Mouse (Mus musculus): ENCODE data around the gene Polr2i. TPM values are rescaled to one million over a fixed set of nuclear protein-coding genes. Genes with fewer than 3 reads are reported as not detected.
"Not testable (repeated sequence)": the region's sequence is repeated elsewhere in the genome, so short reads cannot be mapped to it uniquely, and the experiment has no call there.

Polr2i gene
- total RNA-seq, 2 experiments from 2014 or later = 62.1 to 68.0 TPM

DNA sequence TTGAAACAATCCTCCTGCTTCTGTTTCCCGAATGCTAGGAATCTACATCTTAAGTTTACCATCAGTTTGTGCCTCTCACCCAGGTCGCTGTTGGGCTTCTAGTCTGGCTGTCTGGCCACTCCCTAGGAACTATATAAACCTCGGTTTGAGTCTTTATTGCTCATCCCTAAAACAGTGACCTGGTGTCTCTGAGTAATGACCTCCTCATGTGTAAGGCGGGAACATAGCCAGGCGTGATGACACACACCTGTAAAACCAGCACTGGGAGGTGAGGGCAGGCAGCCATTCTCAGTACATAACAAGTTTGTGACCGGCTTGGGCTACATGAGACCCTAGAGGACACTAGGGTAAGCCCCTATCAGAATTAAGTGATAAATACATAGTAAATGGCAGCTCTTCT is 36.3 kb upstream of the Polr2i start:
- peak overlapping the region; percentile 92 for H3K27ac ChIP-seq
- peak overlapping the region; percentile 93; the same call in 1 of the 2 replicates for H3K4me3 ChIP-seq
- DNase-seq = no peak
- no peak for TF ChIP-seq CTCF (IDR thresholded peaks at IDR 0.05)
- intact Hi-C loops (cut with DNase I) = no loop called here

DNA sequence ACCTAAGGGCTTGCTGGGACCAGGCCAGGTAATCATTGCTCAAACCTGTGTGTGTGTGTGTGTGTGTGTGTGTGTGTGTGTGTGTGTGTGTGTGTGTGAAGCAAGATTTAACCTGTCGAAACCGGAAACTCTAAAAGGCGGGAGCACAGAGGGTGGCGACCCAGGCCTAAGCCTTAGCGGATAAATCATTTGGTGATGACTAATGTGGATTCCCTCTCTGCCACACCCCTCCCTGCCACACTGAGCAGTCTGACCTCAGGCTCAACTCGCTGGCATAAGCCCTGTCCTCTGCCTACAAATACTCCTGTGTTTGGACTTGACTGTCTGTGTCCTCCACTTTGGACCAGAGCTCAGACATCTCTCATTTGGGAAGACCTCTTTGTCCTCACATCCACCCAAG is 35.6 kb upstream of the Polr2i start:
- Histone ChIP-seq H3K27ac (no peak overlapping the region; the same call in 1 of the 2 replicates), H3K4me3 (no peak overlapping the region)
- DNase-seq = no peak
- intact Hi-C loops (cut with DNase I) = no loop called here
- no peak for TF ChIP-seq CTCF (IDR thresholded peaks at IDR 0.05)

DNA sequence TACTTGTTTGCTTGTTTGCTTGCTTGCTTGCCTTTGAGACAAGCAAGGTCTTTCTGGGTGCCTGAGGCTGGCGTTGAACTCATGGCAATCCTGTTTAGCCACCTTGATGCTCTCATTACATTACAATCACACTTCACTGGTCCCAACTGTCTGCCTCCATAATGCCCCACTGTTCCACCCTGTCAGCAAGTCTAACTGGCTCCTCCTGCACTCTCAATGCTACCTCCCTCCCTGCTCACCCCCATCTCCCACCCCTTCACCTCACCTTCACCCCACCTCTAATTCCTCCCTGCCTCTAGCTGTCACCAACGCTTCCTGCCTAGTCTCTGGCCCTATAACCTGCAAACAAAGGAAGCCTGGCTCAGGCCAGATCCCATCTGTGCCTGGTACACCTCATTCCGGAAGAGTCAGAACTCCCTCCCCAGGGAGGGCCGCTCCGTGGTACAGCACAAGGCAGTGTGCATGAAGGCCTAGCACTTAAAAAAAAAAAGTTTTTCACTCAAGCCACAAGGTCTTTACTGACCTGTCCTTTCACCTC is 34.1 kb upstream of the Polr2i start:
- no peak for DNase-seq
- Histone ChIP-seq H3K4me3 (no peak overlapping the region), H3K27ac (peak overlapping the region; percentile 31)
- no peak for TF ChIP-seq CTCF (IDR thresholded peaks at IDR 0.05)
- intact Hi-C loops (cut with DNase I) = loop anchor here (2.0 kb wide), 1 partner anchor 13 kb away; the partner anchor contains the start of gene Cox7a1

DNA sequence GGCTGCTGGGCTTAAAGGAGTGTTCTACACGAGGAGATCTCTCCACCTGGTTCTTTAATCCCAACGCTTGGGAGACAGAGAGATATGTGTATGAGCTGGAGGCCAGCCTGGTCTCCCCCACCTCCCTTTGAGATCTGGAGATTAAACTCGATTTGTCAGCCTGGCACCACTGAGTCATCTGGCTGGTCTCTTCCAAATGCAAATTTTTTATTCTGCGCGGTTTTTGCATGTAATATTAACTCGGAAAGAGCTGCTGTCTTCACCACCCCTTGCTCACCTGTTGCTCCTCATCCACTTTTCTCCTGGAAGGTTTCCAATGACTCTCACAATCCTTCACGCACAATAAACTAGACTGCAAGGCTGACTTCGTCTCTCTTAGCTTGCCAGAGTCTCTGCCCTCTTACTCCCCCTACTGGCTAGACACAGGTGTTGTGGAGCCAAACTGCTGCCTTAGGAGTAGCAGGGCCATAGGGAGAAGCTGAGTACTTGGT is 33.2 kb upstream of the Polr2i start, which contains the start of gene Capns1:
Capns1 (minus strand) TSS at position 331 of the 491 bp plus-strand sequence.
- peak; percentile 91 for TF ChIP-seq CTCF (IDR thresholded peaks at IDR 0.05)
- intact Hi-C loops (cut with DNase I) = loop anchor here (2.0 kb wide), 1 partner anchor 14 kb away; the partner anchor contains the start of gene Cox7a1
- peak within 1 kb of the TSS; percentile 40 for H3K27ac ChIP-seq
- H3K4me3 ChIP-seq = peak within 1 kb of the TSS; percentile 35; the same call in 1 of the 2 replicates
- peak; percentile 59 for DNase-seq

DNA sequence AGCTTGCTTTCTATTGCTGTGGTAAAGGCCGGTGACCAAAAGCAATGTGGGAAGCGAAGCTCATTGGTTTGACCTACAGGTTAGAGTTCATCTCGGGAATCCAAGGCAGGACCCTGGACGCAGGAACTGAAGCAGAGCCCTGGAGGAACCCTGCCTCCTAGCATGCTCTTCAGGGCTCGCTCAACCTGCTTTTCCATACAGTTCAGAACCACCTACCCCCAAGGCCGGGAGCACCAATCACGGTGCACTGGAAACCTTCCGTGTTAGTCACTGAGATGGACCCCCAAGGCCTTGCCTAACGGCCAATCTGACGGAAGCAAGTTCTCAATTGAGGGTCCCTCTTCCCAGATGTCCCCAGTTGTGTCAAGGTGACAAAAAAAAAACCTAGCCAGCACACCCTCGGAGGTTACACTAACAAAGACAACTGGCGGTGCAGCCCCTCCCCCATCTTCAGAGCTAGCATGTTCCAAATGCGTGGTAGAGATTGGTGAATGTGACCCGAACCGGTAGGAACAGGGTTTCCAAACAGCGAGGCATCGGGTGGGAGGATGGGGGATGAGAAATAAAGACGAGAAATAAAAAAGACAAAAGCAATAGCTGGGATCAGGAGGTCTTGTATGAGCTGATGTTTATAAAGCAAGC is 32.1 kb upstream of the Polr2i start:
- no peak for DNase-seq
- peak overlapping the region; percentile 36; the same call in 1 of the 2 replicates for H3K27ac ChIP-seq
- TF ChIP-seq CTCF (IDR thresholded peaks at IDR 0.05) = no peak
- intact Hi-C loops (cut with DNase I) = loop anchor here (2.0 to 10.0 kb wide), 2 partner anchors 15 to 185 kb away; partner anchors contain the start of gene Cox7a1
- H3K4me3 ChIP-seq = no peak overlapping the region

DNA sequence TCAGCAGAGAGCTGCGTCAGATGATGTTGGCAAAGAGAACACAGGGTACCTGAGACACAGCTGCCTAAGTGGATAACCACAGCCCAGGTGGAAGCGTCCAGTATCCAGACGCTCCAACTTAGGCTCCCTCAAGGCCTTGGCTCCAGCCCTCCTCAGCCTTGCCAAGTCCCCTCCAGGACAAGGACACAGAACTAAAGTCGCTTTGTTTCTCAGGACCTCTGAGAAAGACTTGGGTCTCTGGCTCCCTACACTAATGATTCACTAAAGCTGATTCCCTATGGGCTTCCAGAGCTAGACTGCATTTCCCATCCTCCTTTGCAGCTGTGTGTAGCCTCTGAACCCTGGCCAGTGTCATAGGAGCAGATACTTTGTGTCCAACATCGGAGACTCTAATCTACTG is 31.5 kb upstream of the Polr2i start:
- TF ChIP-seq CTCF (IDR thresholded peaks at IDR 0.05) = no peak
- no peak for DNase-seq
- intact Hi-C loops (cut with DNase I) = loop anchor here (10.0 kb wide), 1 partner anchor 185 kb away; no protein-coding TSS in a partner anchor
- Histone ChIP-seq H3K27ac (peak overlapping the region; percentile 36), H3K4me3 (no peak overlapping the region)

DNA sequence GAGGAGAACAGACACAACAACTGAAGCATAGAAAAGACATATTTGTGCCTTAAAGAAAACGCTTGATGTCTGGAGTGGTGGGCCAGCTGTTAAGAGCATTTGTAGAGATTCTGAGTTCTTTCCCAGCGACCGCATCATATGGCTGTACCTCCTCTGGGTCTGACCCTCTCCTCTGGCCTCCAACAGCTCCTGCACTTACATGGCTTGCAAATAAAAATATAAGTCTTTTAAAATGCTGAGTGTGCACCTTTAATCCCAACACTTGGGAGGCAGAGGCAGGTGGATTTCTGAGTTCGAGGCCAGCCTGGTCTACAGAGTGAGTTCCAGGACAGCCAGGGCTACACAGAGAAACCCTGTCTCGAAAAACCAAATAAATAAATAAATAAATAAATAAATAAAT is 31.1 kb upstream of the Polr2i start:
- not testable (repeated sequence) for DNase-seq, H3K4me3 ChIP-seq
- intact Hi-C loops (cut with DNase I) = loop anchor here (10.0 kb wide), 1 partner anchor 186 kb away; no protein-coding TSS in a partner anchor
- H3K27ac ChIP-seq = peak overlapping the region; percentile 36

DNA sequence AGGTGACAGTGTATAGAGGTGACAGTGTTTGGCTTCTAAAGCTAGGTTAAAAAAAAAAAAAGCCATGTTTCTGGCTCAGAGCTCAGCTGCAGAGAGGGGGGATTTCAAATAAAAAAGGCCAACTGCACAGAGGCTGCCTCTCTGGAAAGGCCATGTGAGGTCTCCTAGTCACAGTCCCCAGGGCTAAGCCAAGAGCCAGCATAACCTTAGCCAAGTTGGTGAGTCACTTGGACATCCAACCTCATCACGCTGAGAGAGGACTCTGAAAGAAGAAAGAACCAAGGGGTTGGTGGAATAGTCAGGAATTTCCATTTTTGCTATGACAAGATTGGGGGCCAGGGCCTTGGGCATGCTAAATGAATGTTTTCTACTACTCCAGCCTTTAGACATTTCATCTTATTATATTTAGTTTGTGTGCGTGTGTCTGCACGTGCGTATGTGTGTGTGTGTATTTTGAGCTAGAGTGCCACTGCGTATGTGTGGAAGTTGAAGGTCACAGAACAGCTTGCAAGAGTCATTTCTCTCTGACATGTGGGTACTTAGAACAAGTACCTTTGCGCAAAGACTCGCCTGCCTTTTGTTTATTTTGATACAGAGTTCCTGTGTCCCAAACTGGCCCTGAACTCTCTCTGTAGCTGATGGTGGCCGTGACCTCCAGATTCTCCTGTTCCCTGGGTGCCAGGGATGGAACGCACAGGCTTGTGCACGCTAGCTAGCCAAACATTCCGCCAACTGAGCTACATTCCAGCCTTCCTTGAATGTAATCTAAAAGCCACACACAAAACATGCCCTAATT is 28.7 kb upstream of the Polr2i start:
- Histone ChIP-seq H3K27ac (peak overlapping the region; percentile 73), H3K4me3 (no peak overlapping the region)
- intact Hi-C loops (cut with DNase I) = loop anchor here (10.0 kb wide), 1 partner anchor 188 kb away; no protein-coding TSS in a partner anchor
- DNase-seq = peak; percentile 80
- no peak for TF ChIP-seq CTCF (IDR thresholded peaks at IDR 0.05)

DNA sequence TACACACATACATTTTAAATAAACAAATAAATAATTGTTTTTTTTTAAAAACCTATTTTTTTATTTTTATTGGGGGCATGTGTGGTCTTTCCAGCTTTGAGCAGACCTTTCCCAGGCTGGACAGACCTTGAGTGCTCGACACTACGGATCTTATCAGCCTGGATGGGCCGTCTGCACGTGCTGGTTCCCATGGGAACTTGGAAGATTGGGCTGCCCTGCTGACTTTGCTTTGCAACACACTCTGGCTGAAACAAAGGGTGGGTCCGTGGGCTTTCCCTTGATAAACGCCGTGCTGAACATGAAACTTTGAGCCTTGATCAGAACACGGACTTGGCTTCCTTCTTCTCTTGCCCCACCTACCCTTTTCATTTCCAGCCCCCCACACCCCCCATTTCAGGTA is 27.4 kb upstream of the Polr2i start:
- no peak overlapping the region for H3K4me3 ChIP-seq
- peak overlapping the region; percentile 73; the same call in 1 of the 2 replicates for H3K27ac ChIP-seq
- TF ChIP-seq CTCF (IDR thresholded peaks at IDR 0.05) = no peak
- intact Hi-C loops (cut with DNase I) = loop anchor here (10.0 kb wide), 1 partner anchor 190 kb away; no protein-coding TSS in a partner anchor
- no peak for DNase-seq

DNA sequence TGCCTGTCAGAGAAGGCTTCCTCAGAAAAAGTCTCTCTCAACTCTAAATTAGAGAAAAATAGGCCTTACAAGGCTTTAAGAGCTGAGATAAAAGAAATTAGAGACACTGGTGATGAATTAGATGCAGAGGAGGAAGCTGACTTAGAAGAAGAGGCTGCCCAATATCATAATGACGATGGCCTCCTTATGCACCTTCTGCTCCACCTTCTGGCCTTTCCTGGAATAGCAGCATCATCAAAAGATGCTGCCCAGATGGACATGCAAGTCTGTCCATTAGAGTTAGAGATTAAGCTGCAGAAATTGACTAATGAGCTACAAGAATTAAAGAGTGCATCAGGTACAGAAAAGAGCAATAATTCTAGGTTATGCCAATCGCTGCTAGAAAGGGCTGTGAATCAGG is 26.4 kb upstream of the Polr2i start:
- no peak overlapping the region for H3K4me3 ChIP-seq
- peak; percentile 74 for DNase-seq
- intact Hi-C loops (cut with DNase I) = loop anchor here (1.0 to 10.0 kb wide), 2 partner anchors 24 to 191 kb away; no protein-coding TSS in a partner anchor
- H3K27ac ChIP-seq = no peak overlapping the region
- TF ChIP-seq CTCF (IDR thresholded peaks at IDR 0.05) = peak; percentile 89

DNA sequence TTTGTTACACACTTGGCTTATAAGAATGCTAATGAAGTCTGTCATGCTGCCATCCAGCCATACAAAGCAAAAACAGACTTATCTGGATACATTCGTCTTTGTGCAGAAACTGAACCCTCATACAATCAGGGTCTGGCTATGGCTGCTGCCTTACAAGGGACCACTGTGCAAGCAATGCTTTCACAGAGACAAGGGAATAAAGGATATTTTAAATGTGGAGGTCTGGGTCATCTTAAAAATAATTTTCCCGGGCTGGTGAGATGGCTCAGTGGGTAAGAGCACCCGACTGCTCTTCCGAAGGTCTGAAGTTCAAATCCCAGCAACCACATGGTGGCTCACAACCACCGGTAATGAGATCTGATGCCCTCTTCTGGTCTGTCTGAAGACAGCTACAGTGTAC is 25.4 kb upstream of the Polr2i start:
- intact Hi-C loops (cut with DNase I) = loop anchor here (10.0 kb wide), 1 partner anchor 192 kb away; no protein-coding TSS in a partner anchor
- DNase-seq, H3K27ac ChIP-seq, H3K4me3 ChIP-seq: not testable (repeated sequence)

DNA sequence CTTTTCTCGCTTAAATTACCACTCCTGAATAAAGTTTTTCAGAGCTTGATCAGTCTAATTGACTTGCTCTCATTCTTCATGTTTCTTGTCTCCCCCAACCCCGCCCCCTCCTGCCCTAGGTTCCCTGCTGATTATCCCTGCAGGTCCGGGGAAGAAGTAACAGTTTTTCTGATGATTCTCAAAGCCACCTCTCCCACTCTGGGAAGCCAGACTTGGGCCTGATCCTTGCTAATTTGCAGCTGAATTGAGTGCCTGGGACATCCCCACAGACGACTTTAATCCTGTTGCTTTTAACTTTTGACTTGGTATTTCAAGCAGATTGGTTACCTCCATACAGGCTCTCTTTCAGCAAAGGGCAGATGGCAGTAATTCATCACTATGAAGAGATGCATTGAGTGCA is 20.7 kb upstream of the Polr2i start:
- Histone ChIP-seq H3K4me3 (no peak overlapping the region), H3K27ac (no peak overlapping the region)
- no peak for DNase-seq
- intact Hi-C loops (cut with DNase I) = no loop called here
- TF ChIP-seq CTCF (IDR thresholded peaks at IDR 0.05) = no peak

All from gastrocnemius, adult 2 months (tissue).